Mouse (Mus musculus): ENCODE data around the gene Iqcn. TPM values are rescaled to one million over a fixed set of nuclear protein-coding genes. Genes with fewer than 3 reads are reported as not detected.
A peak's percentile ranks its signal among the peaks of the same experiment; 100 is the strongest.

Gene Iqcn
- polyA plus RNA-seq, 1 experiment from 2014 or later: not detected

- Histone ChIP-seq H3K4me1 (peaks cover 52% of the 10 kb centered on the region), H3K27ac (peak within 1 kb of the TSS; percentile 99), H3K4me3 (peak within 1 kb of the TSS; percentile 96), H3K9me3 (no peaks in the 10 kb centered on the region), H3K36me3 (peaks cover 8% of the 10 kb centered on the region; the same call in 1 of the 2 replicates), H3K27me3 (ENCODE audit: insufficient read depth, poor library complexity, severe bottlenecking) (no peaks in the 10 kb centered on the region)
- peak; percentile 99 for DNase-seq (ENCODE audit: low spot score)
- under 1% methylated on average over 67 of the region's 69 CpGs for WGBS
These were observed 4.7 kb upstream of the Iqcn start, which contains the start of gene Jund for GRCm38 (mm10) chr8:70698310-70699109. Gene Jund (plus strand): TSS chr8:70698949.

- WGBS: under 1% methylated on average over 76 of the region's 89 CpGs
- peak overlapping the region; percentile 99 for H3K27ac ChIP-seq
- no peaks in the 10 kb centered on the region for H3K9me3 ChIP-seq
- no peaks in the 10 kb centered on the region for H3K27me3 ChIP-seq (ENCODE audit: insufficient read depth, poor library complexity, severe bottlenecking)
- DNase-seq (ENCODE audit: low spot score): no peak
- peak overlapping the region; percentile 96 for H3K4me3 ChIP-seq
- peaks cover 48% of the 10 kb centered on the region for H3K4me1 ChIP-seq
- peaks cover 8% of the 10 kb centered on the region; the same call in 1 of the 2 replicates for H3K36me3 ChIP-seq
These were observed 4.0 kb upstream of the Iqcn start for GRCm38 (mm10) chr8:70699116-70699833.

- Histone ChIP-seq H3K4me1 (peaks cover 45% of the 10 kb centered on the region), H3K4me3 (peak overlapping the region; percentile 96), H3K36me3 (peaks cover 8% of the 10 kb centered on the region; the same call in 1 of the 2 replicates), H3K27ac (peak overlapping the region; percentile 99), H3K9me3 (no peaks in the 10 kb centered on the region), H3K27me3 (ENCODE audit: insufficient read depth, poor library complexity, severe bottlenecking) (no peaks in the 10 kb centered on the region)
- peak; percentile 86 for DNase-seq (ENCODE audit: low spot score)
- WGBS: under 1% methylated on average over 58 of the region's 59 CpGs
These were observed 3.3 kb upstream of the Iqcn start for GRCm38 (mm10) chr8:70699834-70700554.

- Histone ChIP-seq H3K36me3 (peaks cover 8% of the 10 kb centered on the region; the same call in 1 of the 2 replicates), H3K27ac (peak overlapping the region; percentile 99), H3K27me3 (ENCODE audit: insufficient read depth, poor library complexity, severe bottlenecking) (no peaks in the 10 kb centered on the region), H3K4me3 (peak overlapping the region; percentile 96), H3K9me3 (no peaks in the 10 kb centered on the region), H3K4me1 (peaks cover 40% of the 10 kb centered on the region)
- WGBS: 1% methylated on average over 20 of the region's 20 CpGs
- peak; percentile 95 for DNase-seq (ENCODE audit: low spot score)
These were observed 2.7 kb upstream of the Iqcn start for GRCm38 (mm10) chr8:70700555-70700922.

- Histone ChIP-seq H3K4me1 (peaks cover 32% of the 10 kb centered on the region), H3K27ac (peak overlapping the region; percentile 99; the same call in 1 of the 2 replicates), H3K4me3 (peak overlapping the region; percentile 96), H3K9me3 (no peaks in the 10 kb centered on the region), H3K27me3 (ENCODE audit: insufficient read depth, poor library complexity, severe bottlenecking) (no peaks in the 10 kb centered on the region), H3K36me3 (peaks cover 8% of the 10 kb centered on the region; the same call in 1 of the 2 replicates)
- 49% methylated on average over 10 of the region's 10 CpGs for WGBS
- DNase-seq (ENCODE audit: low spot score): no peak
These were observed 1.9 kb upstream of the Iqcn start for GRCm38 (mm10) chr8:70701048-70701981.

GRCm38 (mm10) chr8:70701982-70702841, 1.0 kb upstream of the Iqcn start:
- no peaks in the 10 kb centered on the region for H3K9me3 ChIP-seq
- peaks cover 8% of the 10 kb centered on the region; the same call in 1 of the 2 replicates for H3K36me3 ChIP-seq
- no peak for DNase-seq (ENCODE audit: low spot score)
- no peaks in the 10 kb centered on the region for H3K27me3 ChIP-seq (ENCODE audit: insufficient read depth, poor library complexity, severe bottlenecking)
- WGBS: 78% methylated on average over 2 of the region's 2 CpGs
- H3K4me3 ChIP-seq: no peak overlapping the region
- no peak overlapping the region for H3K27ac ChIP-seq
- peaks cover 23% of the 10 kb centered on the region for H3K4me1 ChIP-seq

GRCm38 (mm10) chr8:70702842-70703182, 445 bp upstream of the Iqcn start:
- DNase-seq (ENCODE audit: low spot score): no peak
- Histone ChIP-seq H3K4me1 (peaks cover 21% of the 10 kb centered on the region), H3K27me3 (ENCODE audit: insufficient read depth, poor library complexity, severe bottlenecking) (no peaks in the 10 kb centered on the region), H3K27ac (no peak overlapping the region), H3K4me3 (no peak overlapping the region), H3K9me3 (no peaks in the 10 kb centered on the region), H3K36me3 (peaks cover 8% of the 10 kb centered on the region; the same call in 1 of the 2 replicates)
- WGBS: 76% methylated on average over 3 of the region's 3 CpGs

GRCm38 (mm10) chr8:70708281-70708680, 5.0 kb downstream of the Iqcn start:
- no peak overlapping the region for H3K27ac ChIP-seq
- no peak for DNase-seq (ENCODE audit: low spot score)
- H3K36me3 ChIP-seq: 0 out of 2 replicates have a peak, but pooled peaks cover 2% of the 10 kb centered on the region
- H3K4me3 ChIP-seq: no peak overlapping the region
- H3K9me3 ChIP-seq: no peaks in the 10 kb centered on the region
- 82% methylated on average over 14 of the region's 14 CpGs for WGBS
- H3K27me3 ChIP-seq (ENCODE audit: insufficient read depth, poor library complexity, severe bottlenecking): peaks cover 8% of the 10 kb centered on the region; the same call in 1 of the 2 replicates
- peaks cover 10% of the 10 kb centered on the region; the same call in 1 of the 2 replicates for H3K4me1 ChIP-seq

GRCm38 (mm10) chr8:70709794-70710193, 6.5 kb downstream of the Iqcn start:
- WGBS: 87% methylated on average over 9 of the region's 9 CpGs
- Histone ChIP-seq H3K27me3 (ENCODE audit: insufficient read depth, poor library complexity, severe bottlenecking) (peaks cover 17% of the 10 kb centered on the region; the same call in 1 of the 2 replicates), H3K27ac (no peak overlapping the region), H3K4me1 (peaks cover 10% of the 10 kb centered on the region; the same call in 1 of the 2 replicates), H3K36me3 (no peaks in the 10 kb centered on the region), H3K4me3 (no peak overlapping the region), H3K9me3 (no peaks in the 10 kb centered on the region)
- no peak for DNase-seq (ENCODE audit: low spot score)

GRCm38 (mm10) chr8:70710296-70710695, 7.0 kb downstream of the Iqcn start:
- H3K27me3 ChIP-seq (ENCODE audit: insufficient read depth, poor library complexity, severe bottlenecking): peaks cover 17% of the 10 kb centered on the region; the same call in 1 of the 2 replicates
- H3K4me1 ChIP-seq: peaks cover 10% of the 10 kb centered on the region; the same call in 1 of the 2 replicates
- DNase-seq (ENCODE audit: low spot score): no peak
- H3K9me3 ChIP-seq: no peaks in the 10 kb centered on the region
- no peaks in the 10 kb centered on the region for H3K36me3 ChIP-seq
- no peak overlapping the region for H3K27ac ChIP-seq
- no peak overlapping the region for H3K4me3 ChIP-seq
- 88% methylated on average over 1 of the region's 1 CpGs for WGBS

- Histone ChIP-seq H3K4me3 (no peak overlapping the region), H3K27ac (no peak overlapping the region), H3K36me3 (no peaks in the 10 kb centered on the region), H3K9me3 (no peaks in the 10 kb centered on the region), H3K4me1 (peaks cover 10% of the 10 kb centered on the region; the same call in 1 of the 2 replicates), H3K27me3 (ENCODE audit: insufficient read depth, poor library complexity, severe bottlenecking) (peaks cover 21% of the 10 kb centered on the region; the same call in 1 of the 2 replicates)
- DNase-seq (ENCODE audit: low spot score): no peak
- WGBS: 80% methylated on average over 11 of the region's 11 CpGs
These were observed 7.8 kb downstream of the Iqcn start for GRCm38 (mm10) chr8:70711041-70711440.
